Mouse (Mus musculus): ENCODE measurements around the gene Cadps. TPM values are rescaled to one million over a fixed set of nuclear protein-coding genes. Genes with fewer than 3 reads are reported as not detected.

The Cadps gene
- polyA plus RNA-seq, 1 experiment from 2014 or later: not detected

- WGBS (ENCODE audit: insufficient replicate concordance): 4% methylated on average over 26 of the region's 26 CpGs
- H3K27ac ChIP-seq (ENCODE audit: low read length): no peak overlapping the region
- H3K9me3 ChIP-seq (replicated peaks; ENCODE audit: control insufficient read depth, low read length): no peaks in the 10 kb centered on the region
- H3K4me3 ChIP-seq (ENCODE audit: low read depth, low read length): no peak overlapping the region
- H3K9ac ChIP-seq (ENCODE audit: low read depth, low read length): no peak overlapping the region
- peaks cover 87% of the 10 kb centered on the region for H3K27me3 ChIP-seq (ENCODE audit: control insufficient read depth, insufficient read depth, low read depth, low read length)
- H3K4me2 ChIP-seq (ENCODE audit: low read depth, low read length): no peak overlapping the region
- H3K36me3 ChIP-seq (ENCODE audit: control insufficient read depth, insufficient read depth): no peaks in the 10 kb centered on the region
- no peak for ATAC-seq (ENCODE audit: low read depth)
- no peaks in the 10 kb centered on the region for H3K4me1 ChIP-seq (ENCODE audit: control insufficient read depth, low read depth, low read length)
Observed at GRCm38 (mm10) chr14:12346865-12347600, 475.8 kb downstream of the Cadps start.

DNA sequence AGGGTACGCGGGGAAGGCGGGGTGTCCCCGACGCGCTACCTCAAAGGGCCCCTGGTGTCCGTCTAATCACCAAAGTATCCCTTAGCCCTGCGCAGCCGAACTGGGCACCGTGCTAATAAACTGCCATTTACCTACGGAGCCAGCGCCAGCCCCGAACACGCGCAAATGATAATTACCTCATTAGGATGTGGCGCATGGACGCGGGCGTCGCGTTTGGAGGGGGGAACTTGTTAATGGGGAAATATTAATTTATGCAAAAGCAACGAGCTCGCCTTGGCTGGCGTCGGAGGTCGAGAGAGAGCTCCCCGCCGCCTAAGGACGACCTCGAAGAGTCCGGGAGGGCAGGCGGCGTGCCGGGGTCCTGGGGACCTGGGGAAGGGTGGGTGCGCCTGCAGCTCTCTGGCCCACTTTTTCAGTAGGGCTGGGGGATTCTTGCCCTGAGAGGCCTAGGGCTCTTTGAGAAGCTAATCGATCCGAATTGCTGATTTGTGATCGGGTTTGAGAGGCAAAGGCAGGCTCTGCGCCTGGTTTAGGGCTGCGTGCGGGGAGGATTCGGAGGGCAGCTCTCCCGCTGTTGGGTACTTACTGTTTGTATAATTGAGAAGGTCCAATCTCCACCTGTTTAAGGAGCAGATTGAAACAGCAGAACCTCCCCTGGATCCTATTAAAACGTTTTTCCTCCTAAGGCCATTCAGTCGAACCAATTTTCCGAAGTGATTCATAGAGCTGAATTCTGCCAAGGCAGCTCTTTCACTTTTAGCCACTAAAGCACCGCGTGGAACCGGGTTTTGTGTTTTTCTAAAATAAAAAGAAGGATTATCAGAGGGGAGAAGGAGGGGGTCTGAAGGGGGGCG, 476.6 kb downstream of the Cadps start:
- Histone ChIP-seq H3K27ac (ENCODE audit: low read length) (no peak overlapping the region), H3K4me2 (ENCODE audit: low read depth, low read length) (no peak overlapping the region), H3K4me3 (ENCODE audit: low read depth, low read length) (no peak overlapping the region), H3K4me1 (ENCODE audit: control insufficient read depth, low read depth, low read length) (no peaks in the 10 kb centered on the region), H3K36me3 (ENCODE audit: control insufficient read depth, insufficient read depth) (no peaks in the 10 kb centered on the region), H3K9ac (ENCODE audit: low read depth, low read length) (no peak overlapping the region), H3K27me3 (ENCODE audit: control insufficient read depth, insufficient read depth, low read depth, low read length) (peaks cover 95% of the 10 kb centered on the region), H3K9me3 (replicated peaks; ENCODE audit: control insufficient read depth, low read length) (no peaks in the 10 kb centered on the region)
- ATAC-seq (ENCODE audit: low read depth): no peak
- 1% methylated on average over 50 of the region's 50 CpGs for WGBS (ENCODE audit: insufficient replicate concordance)

- Histone ChIP-seq H3K27ac (ENCODE audit: low read length) (no peak overlapping the region), H3K4me2 (ENCODE audit: low read depth, low read length) (no peak overlapping the region), H3K9ac (ENCODE audit: low read depth, low read length) (no peak overlapping the region), H3K4me1 (ENCODE audit: control insufficient read depth, low read depth, low read length) (no peaks in the 10 kb centered on the region), H3K4me3 (ENCODE audit: low read depth, low read length) (no peak overlapping the region), H3K27me3 (ENCODE audit: control insufficient read depth, insufficient read depth, low read depth, low read length) (peaks cover 98% of the 10 kb centered on the region), H3K36me3 (ENCODE audit: control insufficient read depth, insufficient read depth) (no peaks in the 10 kb centered on the region), H3K9me3 (replicated peaks; ENCODE audit: control insufficient read depth, low read length) (no peaks in the 10 kb centered on the region)
- ATAC-seq (ENCODE audit: low read depth): no peak
- WGBS (ENCODE audit: insufficient replicate concordance): 1% methylated on average over 40 of the region's 40 CpGs
Observed at GRCm38 (mm10) chr14:12345241-12345921, 477.5 kb downstream of the Cadps start.

DNA sequence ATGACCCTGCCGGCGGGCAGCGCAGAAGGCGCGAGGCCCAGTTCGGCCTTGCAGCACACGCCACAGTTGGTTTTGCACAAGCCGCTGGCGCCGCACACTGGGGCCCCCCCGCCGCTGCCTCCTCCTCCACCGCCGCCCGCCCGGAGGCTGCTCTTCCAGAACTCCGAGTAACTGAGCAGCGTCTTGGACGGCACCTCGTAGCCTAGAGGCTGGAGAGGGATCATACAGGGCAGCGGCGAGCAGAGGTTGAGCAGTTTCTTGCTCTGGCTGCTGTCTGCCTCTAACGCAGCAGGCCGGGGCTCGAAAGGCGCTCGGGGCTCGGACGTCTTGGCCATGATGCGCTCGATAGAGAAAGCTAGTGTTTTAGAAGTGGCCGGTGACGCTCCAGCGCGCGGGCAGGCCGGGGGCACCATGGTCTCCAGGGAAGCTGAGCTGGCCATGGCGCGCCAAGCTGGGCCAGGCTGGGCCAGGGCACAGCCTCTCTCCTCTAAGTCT, 478.1 kb downstream of the Cadps start:
- H3K27ac ChIP-seq (ENCODE audit: low read length): no peak overlapping the region
- H3K27me3 ChIP-seq (ENCODE audit: control insufficient read depth, insufficient read depth, low read depth, low read length): peaks cover 100% of the 10 kb centered on the region
- no peaks in the 10 kb centered on the region for H3K36me3 ChIP-seq (ENCODE audit: control insufficient read depth, insufficient read depth)
- no peak overlapping the region for H3K9ac ChIP-seq (ENCODE audit: low read depth, low read length)
- no peak for ATAC-seq (ENCODE audit: low read depth)
- H3K4me2 ChIP-seq (ENCODE audit: low read depth, low read length): no peak overlapping the region
- 3% methylated on average over 36 of the region's 39 CpGs for WGBS (ENCODE audit: insufficient replicate concordance)
- no peaks in the 10 kb centered on the region for H3K4me1 ChIP-seq (ENCODE audit: control insufficient read depth, low read depth, low read length)
- no peaks in the 10 kb centered on the region for H3K9me3 ChIP-seq (replicated peaks; ENCODE audit: control insufficient read depth, low read length)
- H3K4me3 ChIP-seq (ENCODE audit: low read depth, low read length): no peak overlapping the region

- H3K9me3 ChIP-seq (replicated peaks; ENCODE audit: control insufficient read depth, low read length): no peaks in the 10 kb centered on the region
- H3K36me3 ChIP-seq (ENCODE audit: control insufficient read depth, insufficient read depth): no peaks in the 10 kb centered on the region
- H3K4me3 ChIP-seq (ENCODE audit: low read depth, low read length): no peak overlapping the region
- H3K27me3 ChIP-seq (ENCODE audit: control insufficient read depth, insufficient read depth, low read depth, low read length): peaks cover 100% of the 10 kb centered on the region
- ATAC-seq (ENCODE audit: low read depth): no peak
- no peak overlapping the region for H3K9ac ChIP-seq (ENCODE audit: low read depth, low read length)
- no peak overlapping the region for H3K27ac ChIP-seq (ENCODE audit: low read length)
- no peaks in the 10 kb centered on the region for H3K4me1 ChIP-seq (ENCODE audit: control insufficient read depth, low read depth, low read length)
- H3K4me2 ChIP-seq (ENCODE audit: low read depth, low read length): no peak overlapping the region
- 4% methylated on average over 24 of the region's 24 CpGs for WGBS (ENCODE audit: insufficient replicate concordance)
Observed at GRCm38 (mm10) chr14:12344061-12344745, 478.7 kb downstream of the Cadps start.

DNA sequence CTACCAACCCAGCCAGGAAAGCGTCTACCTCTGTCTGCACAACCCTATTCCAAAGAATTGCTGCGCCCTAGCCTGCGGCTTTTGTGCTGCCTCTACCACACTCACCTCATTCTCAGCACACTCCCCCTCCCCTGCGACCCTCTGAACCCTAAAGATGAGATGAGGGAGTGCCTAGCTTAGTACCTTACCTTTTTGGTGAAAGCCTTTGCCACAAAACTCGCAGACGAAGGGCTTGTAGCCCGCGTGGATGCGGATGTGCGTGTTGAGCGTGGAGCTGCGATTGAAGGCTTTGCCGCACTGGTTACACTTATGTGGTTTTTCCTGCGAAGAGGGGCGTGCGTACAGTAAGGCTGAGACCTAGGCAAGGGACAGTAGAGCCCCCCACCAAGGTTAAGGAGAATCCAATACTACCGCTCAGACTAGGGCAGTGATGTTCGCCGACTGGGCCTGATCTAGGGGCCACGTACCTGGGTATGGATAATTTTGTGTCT, 479.4 kb downstream of the Cadps start:
- Histone ChIP-seq H3K36me3 (ENCODE audit: control insufficient read depth, insufficient read depth) (no peaks in the 10 kb centered on the region), H3K27me3 (ENCODE audit: control insufficient read depth, insufficient read depth, low read depth, low read length) (peaks cover 98% of the 10 kb centered on the region), H3K9me3 (replicated peaks; ENCODE audit: control insufficient read depth, low read length) (no peaks in the 10 kb centered on the region), H3K4me2 (ENCODE audit: low read depth, low read length) (no peak overlapping the region), H3K4me1 (ENCODE audit: control insufficient read depth, low read depth, low read length) (no peaks in the 10 kb centered on the region), H3K4me3 (ENCODE audit: low read depth, low read length) (no peak overlapping the region), H3K9ac (ENCODE audit: low read depth, low read length) (no peak overlapping the region), H3K27ac (ENCODE audit: low read length) (no peak overlapping the region)
- no peak for ATAC-seq (ENCODE audit: low read depth)
- WGBS (ENCODE audit: insufficient replicate concordance): 3% methylated on average over 20 of the region's 20 CpGs

DNA sequence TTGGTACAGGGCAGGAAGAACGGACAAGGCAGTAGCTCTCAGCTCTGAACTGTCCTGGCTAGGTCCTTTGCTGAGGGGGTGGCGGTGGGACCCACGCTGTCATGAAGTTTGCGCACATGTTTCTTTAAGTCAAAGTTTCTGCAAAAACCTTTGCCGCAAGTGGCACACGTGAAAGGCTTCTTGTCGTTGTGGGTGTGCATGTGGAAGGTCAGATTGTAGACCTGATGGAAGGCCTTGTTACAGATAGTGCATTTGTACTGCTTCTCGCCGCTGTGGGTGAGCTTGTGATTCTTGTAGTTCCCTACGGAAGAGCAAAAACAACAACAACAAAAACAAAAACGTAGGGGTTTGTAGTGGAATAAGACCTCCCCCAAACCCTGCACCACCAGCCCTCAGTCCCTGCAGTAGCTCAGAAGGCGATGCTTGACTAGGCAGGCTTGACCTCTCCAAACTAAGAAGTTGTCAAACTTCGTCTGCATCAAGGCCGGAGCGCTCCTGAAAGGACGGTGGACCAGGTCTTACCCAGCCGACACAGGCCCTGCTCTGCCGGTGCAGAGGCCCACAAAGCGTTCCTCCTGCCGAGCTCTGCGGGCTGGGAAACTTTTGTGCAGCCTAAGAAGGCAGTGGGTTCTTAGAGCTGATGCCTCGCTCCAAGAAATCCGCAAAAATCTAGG, 480.3 kb downstream of the Cadps start:
- H3K4me3 ChIP-seq (ENCODE audit: low read depth, low read length): no peak overlapping the region
- no peaks in the 10 kb centered on the region for H3K4me1 ChIP-seq (ENCODE audit: control insufficient read depth, low read depth, low read length)
- H3K9me3 ChIP-seq (replicated peaks; ENCODE audit: control insufficient read depth, low read length): no peaks in the 10 kb centered on the region
- H3K4me2 ChIP-seq (ENCODE audit: low read depth, low read length): no peak overlapping the region
- H3K27ac ChIP-seq (ENCODE audit: low read length): no peak overlapping the region
- 3% methylated on average over 23 of the region's 23 CpGs for WGBS (ENCODE audit: insufficient replicate concordance)
- H3K36me3 ChIP-seq (ENCODE audit: control insufficient read depth, insufficient read depth): no peaks in the 10 kb centered on the region
- H3K9ac ChIP-seq (ENCODE audit: low read depth, low read length): no peak overlapping the region
- ATAC-seq (ENCODE audit: low read depth): no peak
- H3K27me3 ChIP-seq (ENCODE audit: control insufficient read depth, insufficient read depth, low read depth, low read length): peaks cover 97% of the 10 kb centered on the region

- no peak overlapping the region for H3K9ac ChIP-seq (ENCODE audit: low read depth, low read length)
- no peaks in the 10 kb centered on the region for H3K36me3 ChIP-seq (ENCODE audit: control insufficient read depth, insufficient read depth)
- WGBS (ENCODE audit: insufficient replicate concordance): 3% methylated on average over 24 of the region's 24 CpGs
- H3K27me3 ChIP-seq (ENCODE audit: control insufficient read depth, insufficient read depth, low read depth, low read length): peaks cover 97% of the 10 kb centered on the region
- no peaks in the 10 kb centered on the region for H3K9me3 ChIP-seq (replicated peaks; ENCODE audit: control insufficient read depth, low read length)
- no peak overlapping the region for H3K4me2 ChIP-seq (ENCODE audit: low read depth, low read length)
- no peak for ATAC-seq (ENCODE audit: low read depth)
- no peak overlapping the region for H3K27ac ChIP-seq (ENCODE audit: low read length)
- H3K4me3 ChIP-seq (ENCODE audit: low read depth, low read length): no peak overlapping the region
- H3K4me1 ChIP-seq (ENCODE audit: control insufficient read depth, low read depth, low read length): no peaks in the 10 kb centered on the region
Observed at GRCm38 (mm10) chr14:12341789-12342457, 481.0 kb downstream of the Cadps start.
